Mouse (Mus musculus) T-helper 17 cell (primary cell): Measurements from ENCODE around the gene Axin2.

Experiments used
- in situ Hi-C, 2 experiments: fragments of 300-600 bp; cut with MboI, MseI; formaldehyde crosslinking; loops; 1 replicate in 1 of 2; 2 replicates in 1 of 2; pipeline ENCODE4 v1.15.1; 2025; ENCODE audit warnings: high pct_unique_total_duplicates in 2 of 2

The Axin2 gene

DNA sequence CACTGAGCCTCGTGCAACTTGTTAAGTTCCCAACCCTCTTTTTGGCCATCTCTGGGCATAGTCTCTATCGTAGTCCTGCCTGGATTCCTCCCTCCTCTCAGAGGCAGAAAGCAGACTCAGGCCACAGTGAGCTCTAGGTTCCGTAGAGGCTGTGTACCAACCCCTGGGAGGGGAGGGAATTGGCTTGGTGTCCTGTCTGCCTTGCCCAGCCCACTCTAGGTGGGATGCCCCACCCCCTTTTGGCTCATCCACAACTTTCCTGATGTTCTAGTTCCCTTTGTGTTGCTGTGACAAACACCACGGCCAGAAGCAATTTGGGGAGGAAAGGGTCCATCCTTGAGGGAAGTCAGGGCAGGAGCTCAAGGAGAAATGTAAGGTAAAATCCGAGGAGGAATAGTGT, 39.0 kb downstream of the Axin2 start:
- in situ Hi-C loops = no loop called here

DNA sequence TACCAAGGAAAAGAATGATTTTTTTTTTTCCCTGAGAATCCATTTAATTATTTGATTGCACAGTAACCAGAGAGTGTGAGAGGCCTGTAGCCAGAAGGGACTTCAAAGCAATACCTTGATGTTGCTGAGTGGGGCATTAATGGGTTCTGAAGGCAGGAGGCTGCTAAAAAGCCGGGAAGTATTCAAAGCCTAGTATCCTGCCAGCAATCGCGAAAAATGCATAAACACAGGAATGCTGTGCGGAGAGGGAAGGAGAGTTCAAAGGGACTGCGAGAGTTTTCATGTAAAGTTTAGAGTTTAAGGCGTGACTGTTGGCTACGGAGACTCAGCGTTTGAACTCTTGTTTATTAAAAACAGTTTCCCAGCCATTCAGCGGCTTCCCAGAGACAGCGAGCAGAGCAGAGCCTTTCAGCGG, 41.5 kb downstream of the Axin2 start:
- in situ Hi-C loops = no loop called here

- in situ Hi-C loops = no loop called here
Observed at GRCm38 (mm10) chr11:108963476-108964232, 43.5 kb downstream of the Axin2 start.

- in situ Hi-C loops = no loop called here
Observed at GRCm38 (mm10) chr11:108965740-108966139, 45.6 kb downstream of the Axin2 start.

DNA sequence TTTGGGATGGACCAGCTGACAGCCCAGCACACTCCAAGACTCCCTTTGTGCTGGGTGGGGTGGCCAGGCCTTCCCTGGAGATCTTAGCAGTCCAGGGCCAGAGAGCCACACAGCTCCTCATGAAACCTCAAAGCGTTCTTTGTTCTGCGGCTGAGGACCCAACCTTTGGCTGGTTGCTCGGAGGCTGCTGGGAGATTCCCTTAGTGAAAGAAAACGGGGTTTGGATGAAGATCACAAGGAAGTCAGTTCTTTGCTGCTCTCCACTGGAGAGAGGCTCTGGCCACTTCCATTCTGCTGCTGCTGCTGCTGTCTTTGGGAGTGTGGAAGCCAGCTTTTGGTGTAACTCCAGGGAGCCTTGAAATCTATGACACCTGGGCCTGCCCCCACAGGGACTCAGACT, 53.3 kb downstream of the Axin2 start:
- in situ Hi-C loops = no loop called here

DNA sequence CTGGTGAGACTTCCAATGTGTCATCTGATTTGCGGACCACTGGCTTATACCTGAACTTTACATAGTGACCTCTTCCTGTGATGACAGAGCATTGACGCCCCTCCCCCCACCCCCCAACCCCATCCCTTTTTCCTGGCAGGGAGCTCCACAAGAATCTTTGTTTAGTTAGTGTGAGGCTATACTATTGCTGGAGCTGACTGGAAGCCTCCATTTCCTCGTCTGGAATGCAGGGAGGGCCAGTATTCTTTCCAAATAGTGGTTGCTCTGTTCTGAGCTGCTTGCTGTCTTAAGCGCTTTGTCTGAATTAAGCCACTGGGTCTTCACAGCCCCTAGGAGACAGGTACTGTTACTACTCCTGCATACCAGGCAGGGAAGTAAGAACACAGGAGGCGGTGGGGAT, 53.7 kb downstream of the Axin2 start:
- in situ Hi-C loops = no loop called here

GRCm38 (mm10) chr11:108975583-108975982, 55.4 kb downstream of the Axin2 start:
- in situ Hi-C loops = no loop called here

DNA sequence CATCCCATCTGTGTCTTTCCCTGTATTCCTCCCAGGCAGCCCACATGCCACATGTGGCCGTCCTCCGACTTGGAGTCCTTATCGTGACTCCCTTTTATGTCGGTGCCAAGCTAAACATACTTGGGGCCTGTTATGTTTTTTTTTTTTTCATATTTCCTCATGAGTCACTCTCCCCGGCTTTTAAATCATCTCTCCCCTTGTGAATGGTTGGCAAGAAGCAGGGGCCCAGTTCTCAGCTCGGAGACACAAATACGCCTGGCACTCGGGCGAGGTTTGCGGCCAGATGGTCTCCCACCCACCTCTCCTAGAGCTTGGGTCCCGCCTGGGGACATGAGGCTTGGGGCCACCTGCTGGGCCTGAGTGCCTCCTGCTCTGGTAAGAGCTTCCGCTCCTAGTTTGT, 60.4 kb downstream of the Axin2 start:
- in situ Hi-C loops = loop anchor here (10.0 kb wide), 2 partner anchors 64 to 524 kb away; no protein-coding TSS in a partner anchor

DNA sequence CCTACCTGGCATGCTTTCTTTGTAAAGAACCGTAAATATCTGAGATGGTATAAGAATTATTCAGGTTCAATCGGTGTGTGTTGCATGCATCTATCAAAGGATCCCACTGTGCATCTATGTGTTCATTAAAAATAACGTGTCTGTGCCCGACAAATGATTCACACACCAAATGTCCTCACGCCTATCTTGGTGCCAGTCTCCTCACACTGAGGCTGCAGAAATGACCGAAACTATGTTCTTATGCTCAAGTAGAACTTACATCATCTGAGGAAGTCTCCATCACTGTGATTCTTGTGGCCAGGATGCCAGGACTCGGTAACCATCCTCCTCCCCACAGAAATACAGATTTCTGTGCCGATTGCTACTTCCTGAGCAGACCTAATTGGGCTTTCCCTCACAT, 60.9 kb downstream of the Axin2 start:
- in situ Hi-C loops = loop anchor here (10.0 kb wide), 2 partner anchors 64 to 524 kb away; no protein-coding TSS in a partner anchor

- in situ Hi-C loops = loop anchor here (10.0 kb wide), 2 partner anchors 61 to 521 kb away; no protein-coding TSS in a partner anchor
Observed at GRCm38 (mm10) chr11:108983409-108984064, 63.4 kb downstream of the Axin2 start.

DNA sequence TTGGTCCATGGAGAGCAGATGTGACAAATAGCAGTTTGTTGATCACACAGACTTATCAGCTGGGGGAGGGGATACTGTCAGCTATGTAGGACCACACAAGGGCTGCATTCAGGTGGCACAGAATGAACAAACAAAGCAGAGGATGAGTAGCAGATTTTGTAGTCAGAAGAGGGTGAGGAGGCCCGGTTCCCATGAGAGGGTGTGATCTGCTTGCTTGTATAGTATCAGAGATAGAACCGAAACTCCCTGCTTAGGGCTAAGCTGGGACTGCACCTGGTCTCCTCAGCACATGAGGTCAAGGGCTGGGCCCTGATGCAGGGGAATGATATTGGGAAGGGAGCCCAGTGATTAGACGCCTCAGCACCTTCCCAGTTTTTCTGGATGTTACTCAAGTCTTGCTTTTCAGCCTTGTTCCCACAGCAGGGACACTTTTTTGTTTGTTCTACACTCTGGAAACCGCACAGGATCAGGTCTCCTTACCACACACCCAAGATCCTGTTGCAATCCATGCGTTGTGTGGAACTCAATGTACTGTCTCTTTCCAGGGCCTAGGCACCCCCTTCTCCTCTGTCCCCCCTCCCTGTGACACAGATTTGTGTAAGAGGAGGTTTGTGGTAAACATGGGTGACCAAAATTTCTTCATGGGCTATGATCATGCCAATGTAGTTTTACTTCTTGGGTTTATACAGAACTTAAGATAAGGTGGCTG, 64.7 kb downstream of the Axin2 start:
- in situ Hi-C loops = loop anchor here (5.0 to 10.0 kb wide), 3 partner anchors 60 to 520 kb away; no protein-coding TSS in a partner anchor

GRCm38 (mm10) chr11:108985836-108986235, 65.7 kb downstream of the Axin2 start:
- in situ Hi-C loops = loop anchor here (5.0 to 10.0 kb wide), 3 partner anchors 59 to 519 kb away; no protein-coding TSS in a partner anchor

DNA sequence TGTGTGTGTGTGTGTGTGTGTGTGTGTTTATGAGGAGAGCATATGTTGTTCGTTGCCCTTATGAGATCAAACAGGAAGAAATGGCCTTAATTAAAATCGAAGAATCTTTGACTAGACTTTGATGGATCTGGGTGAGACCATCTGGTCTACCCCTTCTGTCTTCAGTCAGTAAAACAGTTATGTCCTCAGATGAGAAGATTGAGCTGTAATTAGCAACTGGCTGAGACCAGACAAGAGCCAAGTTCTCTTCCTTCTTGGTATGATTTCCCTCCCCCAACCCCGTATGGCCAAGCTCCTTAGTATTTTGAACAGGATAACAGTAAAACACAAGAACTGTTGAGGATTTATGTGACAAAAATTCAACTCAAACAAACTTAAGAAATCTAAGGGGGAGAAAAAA, 67.1 kb downstream of the Axin2 start:
- in situ Hi-C loops = loop anchor here (5.0 to 10.0 kb wide), 3 partner anchors 58 to 518 kb away; no protein-coding TSS in a partner anchor

DNA sequence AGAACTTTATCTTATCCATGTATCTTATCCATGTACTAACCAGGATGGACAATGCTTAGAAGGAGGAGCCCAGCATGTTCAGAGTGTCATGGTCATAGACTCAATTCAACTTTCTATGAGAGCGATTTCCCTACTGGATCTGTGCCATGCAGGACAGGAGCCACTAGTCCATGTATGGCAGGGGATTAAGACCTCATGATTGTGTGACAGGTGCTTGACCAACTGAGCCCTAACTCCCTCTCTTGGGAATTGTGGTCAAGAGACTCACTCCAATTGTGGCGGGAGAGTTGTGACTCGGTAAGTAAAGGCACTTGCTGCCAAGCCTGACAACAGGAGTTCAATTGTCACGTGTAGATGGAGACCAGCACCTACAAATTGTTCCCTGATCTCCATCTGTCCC, 67.6 kb downstream of the Axin2 start:
- in situ Hi-C loops = loop anchor here (5.0 to 10.0 kb wide), 3 partner anchors 57 to 517 kb away; no protein-coding TSS in a partner anchor

- in situ Hi-C loops = loop anchor here (5.0 to 10.0 kb wide), 3 partner anchors 57 to 517 kb away; no protein-coding TSS in a partner anchor
Observed at GRCm38 (mm10) chr11:108988258-108988657, 68.1 kb downstream of the Axin2 start.

DNA sequence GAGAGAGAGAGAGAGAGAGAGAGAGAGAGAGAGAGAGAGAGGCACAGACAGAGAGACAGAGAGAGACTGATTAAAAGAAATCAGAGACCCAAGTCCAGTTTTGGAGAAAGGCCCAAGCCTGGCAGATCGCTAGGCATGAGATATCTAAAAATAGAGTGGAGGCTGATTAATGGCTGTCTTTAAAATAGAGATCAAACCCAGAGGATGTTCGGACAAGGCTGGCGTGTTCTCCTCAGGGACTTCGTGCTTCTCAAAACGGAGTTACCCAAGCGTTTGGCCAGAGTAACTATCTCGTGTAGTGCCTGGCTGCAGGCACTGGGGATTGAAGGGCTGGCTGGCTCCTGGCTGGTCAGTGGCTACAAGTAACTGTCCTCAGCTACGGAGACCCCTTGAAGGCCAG, 69.8 kb downstream of the Axin2 start:
- in situ Hi-C loops = loop anchor here (5.0 to 10.0 kb wide), 3 partner anchors 55 to 515 kb away; no protein-coding TSS in a partner anchor

DNA sequence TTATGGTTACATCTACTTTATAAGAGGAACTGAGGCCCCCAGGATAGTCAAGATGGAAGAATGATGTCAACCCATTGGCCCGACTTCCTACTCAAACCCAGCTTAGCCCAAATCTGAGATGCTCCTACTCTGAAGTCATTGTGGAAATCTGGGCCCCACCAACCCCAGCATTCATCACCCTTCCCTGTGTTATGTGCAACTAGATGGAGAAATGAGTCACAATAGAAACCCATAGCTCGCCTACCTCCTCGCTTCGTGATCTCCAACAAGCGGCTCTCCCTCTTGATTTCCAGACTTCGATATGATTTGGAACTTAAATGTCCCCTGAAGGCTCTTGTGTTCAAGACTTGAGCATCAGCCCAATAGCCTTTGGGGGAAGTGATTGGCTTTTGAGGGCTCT, 73.3 kb downstream of the Axin2 start:
- in situ Hi-C loops = no loop called here

DNA sequence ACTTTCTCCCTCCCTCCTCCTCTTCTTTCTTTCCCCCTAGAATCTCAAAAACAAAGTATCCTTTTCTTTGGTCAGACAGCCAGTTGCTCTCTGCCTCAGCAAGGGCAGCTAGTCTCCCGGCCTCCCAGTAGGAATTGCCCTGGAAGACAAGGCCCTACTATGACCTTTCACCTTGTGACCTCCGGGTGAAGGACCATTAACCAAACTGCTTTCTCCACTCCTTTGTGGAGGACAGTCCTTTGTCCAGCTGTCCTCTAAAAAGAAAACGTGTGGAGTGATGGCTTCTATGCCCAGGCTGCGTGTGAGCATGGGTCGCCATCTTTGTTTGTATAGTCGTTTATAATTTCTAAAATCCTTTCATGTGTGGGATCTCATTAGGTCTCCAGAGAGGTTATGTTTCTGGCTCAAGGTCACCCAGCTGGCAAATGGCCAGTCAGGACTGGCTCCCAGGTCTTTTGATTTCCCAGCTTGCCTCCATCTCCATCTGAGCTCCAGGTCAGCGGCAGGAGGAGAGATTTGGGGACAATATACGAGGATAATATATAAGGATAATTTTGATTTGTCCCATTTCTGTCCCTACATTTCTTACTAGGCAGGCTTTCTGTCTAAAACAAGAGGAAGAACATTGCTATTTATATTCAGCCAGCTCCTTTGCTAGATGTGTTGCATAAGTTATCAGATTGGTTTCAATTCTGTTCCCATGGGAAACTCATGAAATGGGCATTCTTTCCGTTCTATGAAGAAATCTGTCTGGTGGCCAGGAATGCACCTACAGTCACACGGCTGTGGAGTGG, 75.2 kb downstream of the Axin2 start:
- in situ Hi-C loops = no loop called here

- in situ Hi-C loops = no loop called here
Observed at GRCm38 (mm10) chr11:108995990-108996533, 75.9 kb downstream of the Axin2 start.

DNA sequence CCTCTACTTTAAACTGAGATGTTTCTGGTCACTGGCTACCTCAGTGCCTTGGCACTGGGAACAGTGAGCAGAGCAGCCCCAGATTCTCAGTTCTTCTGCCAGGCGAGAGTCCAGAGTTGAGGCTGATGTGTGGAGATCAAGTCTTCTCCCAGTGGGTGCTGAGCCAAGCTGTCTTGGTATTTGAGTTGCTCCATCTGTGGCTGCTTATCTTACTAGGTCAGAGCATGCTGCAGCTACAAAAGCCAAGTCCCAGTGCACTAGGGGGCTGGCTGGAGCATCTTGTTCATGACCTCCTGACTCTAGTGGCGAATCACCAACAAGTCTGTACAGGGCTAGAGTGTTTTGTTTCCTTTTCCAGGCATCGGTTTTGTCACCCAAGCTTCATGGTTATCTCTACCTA, 77.7 kb downstream of the Axin2 start:
- in situ Hi-C loops = no loop called here
